Mouse (Mus musculus): Measurements from ENCODE around the gene B130006D01Rik.

Gene B130006D01Rik

DNA sequence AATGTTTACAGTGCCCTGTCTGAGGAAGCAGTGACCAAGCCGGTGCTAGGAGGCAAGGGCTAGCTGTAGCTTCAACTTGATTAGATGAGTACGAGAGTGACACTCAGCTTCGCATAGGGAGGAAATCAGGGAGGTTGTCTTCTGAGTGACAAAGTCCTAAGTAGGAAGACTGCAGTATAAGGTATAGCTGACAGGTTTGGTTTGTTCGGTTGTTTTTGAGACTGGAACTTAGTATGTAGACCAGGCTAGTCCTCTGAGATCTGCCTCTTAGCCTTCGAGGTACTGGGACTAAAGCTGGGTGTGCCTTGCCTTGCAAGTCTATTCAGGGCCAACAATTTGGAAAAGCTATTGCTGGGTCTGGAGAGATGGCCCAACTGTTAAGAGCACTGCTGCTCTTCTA lies at the start of gene B130006D01Rik:
TSS of gene B130006D01Rik (plus strand) at position 301 of the 400 bp plus-strand sequence.
- no peak for DNase-seq (ENCODE audit: low spot score)

DNA sequence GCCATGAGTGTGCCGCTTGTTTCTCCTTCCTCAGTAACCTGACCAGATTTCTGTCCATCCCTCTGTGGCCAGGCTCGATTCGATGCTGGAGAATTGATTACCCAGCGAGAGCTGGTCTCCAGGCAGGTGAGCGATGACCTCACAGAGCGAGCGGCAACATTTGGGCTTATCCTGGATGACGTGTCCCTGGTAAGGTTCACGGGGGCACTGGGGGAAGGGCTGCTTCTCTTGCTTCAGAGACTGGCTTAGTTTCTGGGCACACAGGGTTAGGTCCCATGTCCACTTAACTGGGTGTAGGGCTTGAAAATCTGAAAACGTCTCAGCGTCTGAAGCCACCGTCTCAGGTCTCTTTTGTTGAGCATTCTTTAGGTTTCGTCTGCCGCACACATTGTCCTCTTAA lies 47.9 kb upstream of the B130006D01Rik start:
- no peak for DNase-seq (ENCODE audit: low spot score)

DNA sequence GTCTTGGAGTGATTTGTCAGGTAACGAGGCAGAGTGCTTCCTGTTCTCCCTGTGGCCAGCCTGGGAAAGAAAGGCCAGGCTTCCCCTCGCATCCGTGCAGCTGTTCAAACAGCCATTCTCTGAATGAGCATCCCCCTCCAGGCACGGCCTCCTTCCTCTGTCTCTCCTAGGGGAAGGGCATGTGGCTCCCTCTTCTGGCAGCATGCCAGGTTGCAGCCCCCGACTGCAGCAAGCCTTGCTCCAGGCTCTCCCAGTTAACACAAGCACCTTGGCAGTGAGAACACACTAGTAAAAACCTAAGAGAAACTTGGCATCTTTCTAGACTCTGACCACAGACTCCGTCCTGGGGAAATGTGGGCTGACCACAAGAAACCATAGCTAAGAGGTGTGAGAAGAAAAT lies 47.1 kb upstream of the B130006D01Rik start:
- no peak for DNase-seq (ENCODE audit: low spot score)

DNA sequence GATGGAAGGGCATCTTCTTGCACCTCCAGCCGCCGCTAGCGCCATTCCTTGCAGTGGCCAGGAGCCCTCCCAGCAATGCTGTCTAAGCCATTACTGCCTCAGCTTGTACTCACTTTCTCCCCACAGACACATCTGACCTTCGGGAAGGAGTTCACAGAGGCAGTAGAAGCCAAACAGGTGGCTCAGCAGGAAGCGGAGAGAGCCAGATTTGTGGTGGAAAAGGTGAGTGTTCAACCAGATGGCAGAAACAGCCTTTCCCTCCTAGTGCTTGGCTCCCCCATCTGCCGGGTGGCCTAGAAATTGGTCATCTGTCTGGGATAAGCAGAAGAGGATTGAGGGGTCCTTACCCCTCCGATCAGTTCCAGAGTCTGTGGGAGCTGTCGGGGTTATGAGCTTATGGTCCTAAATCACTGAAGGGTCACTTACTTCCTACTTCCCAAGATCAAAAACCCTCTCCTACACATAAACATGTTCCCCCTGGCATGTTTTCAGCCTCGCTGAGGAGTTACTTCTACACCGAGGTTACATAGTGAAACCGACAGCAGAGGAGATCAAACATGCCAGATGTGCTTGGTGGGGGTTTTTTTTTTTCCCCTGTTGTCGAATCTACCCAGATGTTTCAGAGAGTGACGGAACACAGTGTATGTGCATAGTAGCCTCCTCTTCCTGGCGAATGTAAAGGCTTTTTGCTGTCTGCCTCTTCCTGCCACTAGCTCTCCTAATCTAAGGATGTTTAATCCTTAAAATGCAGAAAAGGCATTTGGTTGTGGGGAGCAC lies 45.3 kb upstream of the B130006D01Rik start:
- DNase-seq (ENCODE audit: low spot score), result no peak

DNA sequence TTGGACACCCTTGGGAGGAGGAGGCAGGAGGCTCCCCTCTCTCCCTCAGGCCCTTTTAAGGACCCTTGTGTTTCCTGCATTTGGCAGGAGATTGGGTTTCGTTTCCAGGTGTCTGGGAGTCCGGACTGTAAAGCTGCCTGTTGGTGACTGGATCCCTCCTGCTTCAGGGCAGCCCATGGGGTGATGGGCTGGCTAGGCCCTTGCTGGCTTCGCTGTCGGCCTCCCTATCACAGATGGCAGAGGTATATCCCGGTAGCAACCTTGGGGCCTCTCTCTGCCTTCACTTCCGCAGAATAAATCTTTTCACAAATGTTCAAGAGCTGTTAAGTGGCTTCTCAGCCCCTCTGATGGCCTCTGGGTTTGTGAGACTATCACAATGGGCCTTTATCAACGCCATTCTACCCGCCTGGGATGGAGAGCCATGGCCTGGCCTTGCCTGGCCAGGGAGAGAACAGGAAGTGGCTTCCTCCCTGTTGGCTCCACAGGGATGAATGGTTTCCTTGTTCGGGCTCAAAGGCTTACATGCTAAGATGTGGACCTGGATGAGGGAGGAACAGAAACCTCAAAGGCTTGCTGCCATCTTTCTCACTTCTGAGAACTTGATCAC lies 41.3 kb upstream of the B130006D01Rik start:
- no peak for DNase-seq (ENCODE audit: low spot score)

DNA sequence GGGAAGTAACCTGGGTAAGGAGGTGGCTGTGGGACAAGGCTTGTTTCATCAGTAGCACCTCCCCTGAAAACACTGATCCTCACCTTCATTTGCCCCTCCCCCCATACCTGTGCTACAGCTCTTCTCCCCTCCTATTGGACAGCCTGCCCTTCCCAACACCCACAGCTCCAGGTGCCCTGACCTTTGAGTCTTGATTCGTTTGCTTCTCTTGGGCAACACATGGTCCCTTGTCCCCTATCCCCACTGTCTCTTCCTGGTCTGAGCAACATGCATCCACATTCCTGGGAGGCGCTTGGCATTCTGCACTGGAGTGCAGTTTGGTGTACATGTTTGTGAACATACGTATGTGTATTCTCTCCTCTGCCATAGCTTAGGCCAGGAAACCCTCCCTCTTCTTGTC lies 40.4 kb upstream of the B130006D01Rik start:
- DNase-seq (ENCODE audit: low spot score), result no peak

DNA sequence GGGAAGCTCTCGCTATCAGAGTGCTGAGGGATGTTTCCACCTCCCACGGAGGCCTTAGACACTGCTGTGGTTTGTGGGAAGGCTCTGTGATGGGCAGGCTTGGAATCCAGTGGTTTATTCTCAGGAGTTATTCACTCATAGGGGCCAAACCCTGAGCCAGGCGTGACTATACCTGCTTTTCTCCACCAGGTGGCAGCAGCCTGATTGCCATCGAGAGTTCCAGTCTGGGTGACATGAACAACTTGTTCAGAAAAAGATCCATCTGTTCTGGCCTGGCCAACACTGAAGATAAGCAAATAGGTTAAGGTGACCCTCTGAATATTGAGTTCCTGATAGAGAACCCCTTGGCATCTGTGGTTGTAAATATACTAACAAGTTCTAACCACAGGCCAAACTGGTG lies 37.4 kb upstream of the B130006D01Rik start:
- peak; percentile 87 for DNase-seq (ENCODE audit: low spot score)

DNA sequence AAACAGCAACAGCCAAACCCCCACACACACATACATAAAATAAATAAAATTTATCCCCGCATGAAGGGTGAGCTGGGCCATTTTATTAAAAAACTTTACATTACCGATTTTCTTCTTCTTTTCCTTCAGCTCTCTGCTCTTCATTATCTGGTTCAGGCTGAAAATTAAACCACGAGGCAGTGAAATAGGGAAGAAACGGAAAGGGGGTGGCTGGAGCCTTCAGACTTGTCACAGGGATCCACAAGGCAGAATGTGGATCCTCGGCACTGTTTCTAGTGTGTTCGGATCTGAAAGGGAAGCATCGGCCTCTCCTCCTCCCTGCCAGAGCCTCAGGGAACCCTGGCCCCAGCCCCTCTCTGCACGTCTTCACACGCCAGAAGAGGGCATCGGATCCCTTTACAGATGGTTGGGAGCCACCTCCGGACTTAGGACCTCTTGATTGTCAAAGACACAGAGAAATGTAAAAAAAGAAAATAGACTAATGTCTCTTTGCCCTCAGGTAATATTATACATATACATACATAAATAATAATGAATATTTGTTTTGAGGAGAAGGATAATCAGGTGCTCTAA lies 36.2 kb upstream of the B130006D01Rik start:
- no peak for DNase-seq (ENCODE audit: low spot score)

DNA sequence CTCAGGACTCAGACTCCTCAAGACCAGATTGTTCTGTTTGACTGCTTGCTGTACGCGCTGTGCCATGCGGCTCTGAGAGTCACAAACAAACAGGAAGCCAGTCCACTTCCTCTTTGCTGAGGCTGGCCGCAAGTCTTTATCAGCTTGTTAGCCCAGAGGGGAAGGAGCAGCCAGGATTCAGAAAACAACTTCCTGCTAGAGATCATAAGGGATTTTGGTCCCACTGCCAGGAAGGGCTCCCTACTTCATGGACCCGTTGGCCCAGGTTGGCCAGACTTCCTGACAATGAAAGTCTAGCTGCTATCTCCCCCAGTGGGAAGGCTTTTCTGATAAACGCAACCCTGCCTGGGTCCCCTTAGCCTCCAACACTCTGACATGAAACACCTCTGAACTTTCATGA lies 34.9 kb upstream of the B130006D01Rik start:
- DNase-seq (ENCODE audit: low spot score), result no peak

DNA sequence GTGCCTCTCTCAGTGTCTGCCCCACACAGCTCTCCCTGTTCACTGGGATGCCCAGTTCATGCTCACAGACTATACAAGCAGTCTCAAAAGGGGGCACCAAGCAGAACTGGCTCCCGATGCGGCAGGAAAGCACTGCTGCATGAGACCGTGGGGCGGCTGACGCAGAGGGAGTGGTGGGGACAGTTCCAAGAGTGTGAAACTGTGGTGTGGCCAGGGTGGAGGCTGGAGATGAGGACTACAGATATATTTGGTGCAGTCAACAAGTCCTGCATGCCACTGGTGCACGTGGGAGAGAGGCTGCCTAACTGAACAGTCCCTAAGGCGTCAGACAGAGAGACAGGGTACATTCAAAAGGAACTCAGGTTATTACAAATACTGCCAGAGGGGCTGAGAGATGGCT lies 34.4 kb upstream of the B130006D01Rik start:
- no peak for DNase-seq (ENCODE audit: low spot score)

DNA sequence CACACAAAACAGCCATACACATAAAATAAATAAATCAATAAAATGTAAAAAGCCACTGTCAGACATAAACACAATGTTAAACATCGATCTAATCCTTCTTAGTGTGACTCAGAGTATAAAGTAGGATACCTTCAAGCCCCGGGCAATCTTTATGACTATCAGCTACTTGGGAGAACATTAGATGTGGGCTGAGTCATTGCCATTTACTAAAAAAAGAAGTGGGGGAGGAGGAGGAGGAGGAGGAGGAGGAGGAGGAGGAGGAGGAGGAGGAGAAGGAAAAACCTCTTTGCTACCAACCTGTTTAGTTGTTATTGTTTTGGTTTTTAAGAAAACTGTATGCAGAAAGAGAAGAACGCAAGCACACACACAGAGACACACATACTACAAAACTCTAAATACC lies 33.8 kb upstream of the B130006D01Rik start:
- no peak for DNase-seq (ENCODE audit: low spot score)

DNA sequence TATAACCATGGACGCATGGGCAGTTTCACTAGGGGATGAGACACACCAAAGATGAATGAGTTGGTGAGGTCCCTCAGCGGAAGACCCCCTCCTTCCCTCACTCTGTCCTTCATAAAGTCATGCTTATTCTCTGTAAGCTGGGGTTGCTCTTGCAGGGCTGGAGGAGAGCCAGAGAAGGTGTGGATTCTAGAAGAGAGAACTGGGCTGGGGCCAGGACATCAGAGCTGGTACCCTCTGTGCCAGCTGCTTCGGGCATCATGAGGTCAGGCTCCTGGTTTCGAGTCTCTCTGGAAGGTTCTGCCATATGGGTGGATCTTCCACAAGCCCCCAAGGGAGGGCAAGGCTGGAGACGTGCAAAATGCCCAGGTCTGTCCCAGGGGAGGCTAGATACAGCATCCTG lies 24.8 kb upstream of the B130006D01Rik start:
- DNase-seq (ENCODE audit: low spot score), result no peak

DNA sequence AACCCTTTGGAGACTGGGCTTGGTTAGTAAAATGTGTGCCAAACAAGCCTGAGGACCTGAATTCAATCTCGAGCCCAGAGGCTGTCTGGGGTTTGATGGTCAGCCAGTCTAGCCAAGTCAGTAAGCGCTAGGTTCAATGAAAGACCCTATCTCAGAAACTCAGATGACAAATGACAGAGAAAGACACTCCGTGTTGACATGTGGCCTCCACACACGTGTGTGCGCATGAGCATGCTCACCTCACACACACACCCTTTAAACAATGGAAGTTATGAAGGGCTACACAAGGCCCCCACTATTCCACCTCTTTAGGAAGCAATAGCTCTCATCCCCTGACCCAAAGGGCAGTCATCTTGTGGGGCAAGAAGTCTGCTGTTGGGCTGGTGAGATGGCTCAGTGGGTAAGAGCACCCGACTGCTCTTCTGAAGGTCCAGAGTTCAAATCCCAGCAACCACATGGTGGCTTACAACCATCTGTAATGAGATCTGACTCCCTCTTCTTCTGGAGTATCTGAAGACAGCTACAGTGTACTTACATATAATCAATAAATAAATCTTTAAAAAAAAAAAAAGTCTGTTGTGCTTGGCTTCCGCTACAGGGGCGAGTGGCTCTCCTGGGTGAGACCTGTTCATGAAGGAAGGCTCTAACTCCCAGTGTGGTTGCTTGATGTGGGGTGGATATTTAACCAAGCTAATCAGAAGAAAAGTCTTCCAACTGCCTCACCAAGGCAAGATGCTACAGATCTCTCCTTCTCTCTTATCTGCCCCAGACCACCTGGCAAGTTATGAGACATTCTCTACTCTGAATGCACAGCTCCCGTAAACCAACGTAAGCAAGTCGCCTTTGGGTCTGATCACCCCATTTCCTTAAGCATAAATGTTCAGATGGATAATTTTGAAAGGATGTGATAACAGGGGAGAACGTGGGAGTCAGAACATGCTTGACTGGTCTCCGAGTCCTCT lies 22.3 kb upstream of the B130006D01Rik start:
- DNase-seq (ENCODE audit: low spot score), result no peak

DNA sequence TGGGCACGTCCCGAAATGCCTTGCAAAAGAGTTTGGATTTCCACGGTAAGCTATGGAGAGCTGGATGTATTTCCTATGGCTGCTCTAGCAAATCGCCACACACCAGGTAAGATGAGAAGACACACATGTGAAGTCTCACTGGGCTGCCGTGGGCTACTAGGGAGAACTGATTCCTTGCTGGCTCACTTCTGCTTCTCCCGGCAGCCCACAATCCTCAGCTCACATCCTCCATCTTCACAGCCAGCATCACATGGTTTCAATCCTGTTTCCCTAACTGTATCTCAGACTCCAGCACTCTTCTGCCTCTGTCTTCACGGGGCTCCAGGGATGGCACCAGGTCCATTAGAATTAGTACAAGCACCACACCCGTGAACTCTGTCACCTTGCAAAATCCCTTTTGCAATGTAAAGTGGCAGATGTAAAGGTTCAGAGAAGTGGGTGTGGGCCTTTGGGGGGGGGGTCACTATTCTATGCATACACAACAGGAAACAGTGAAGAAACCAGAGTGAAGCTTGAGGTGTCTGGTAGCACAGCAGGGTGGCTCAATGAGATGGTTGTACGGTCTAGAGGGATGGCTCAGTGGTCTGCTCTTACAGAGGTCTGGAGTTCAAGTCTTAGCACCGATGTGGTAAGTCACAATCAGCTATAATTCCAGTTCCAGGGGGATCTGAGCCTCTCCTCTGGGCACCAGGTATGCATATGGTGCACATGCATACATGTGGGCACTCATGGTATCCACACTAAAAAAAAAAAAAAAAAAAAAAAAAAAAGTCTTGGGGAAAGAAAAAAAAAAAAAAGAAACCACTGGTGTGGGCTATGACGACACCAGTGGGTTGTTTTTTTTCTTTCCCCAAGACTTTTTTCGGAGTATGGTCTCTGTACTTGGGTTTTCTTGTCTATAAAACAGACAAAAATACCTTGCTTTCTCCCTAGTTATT lies 19.1 kb upstream of the B130006D01Rik start:
- DNase-seq (ENCODE audit: low spot score), result no peak

DNA sequence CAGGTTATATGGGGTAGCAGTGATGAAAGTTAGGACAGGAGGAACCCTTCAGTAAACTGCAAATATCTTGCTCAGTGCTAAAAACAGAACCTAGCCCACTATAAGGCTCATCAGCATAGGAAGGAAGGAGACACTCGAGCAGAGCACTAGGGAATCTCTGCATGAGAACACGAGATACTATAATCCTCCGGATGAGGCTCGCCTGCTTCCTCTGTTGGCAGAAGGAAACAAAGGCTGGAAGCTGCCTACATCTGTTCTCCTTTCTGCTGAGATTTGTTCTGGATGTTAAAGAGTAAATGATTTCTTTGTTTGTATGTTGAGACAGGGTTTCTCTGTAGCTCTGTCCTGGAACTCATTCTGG lies 18.4 kb upstream of the B130006D01Rik start:
- no peak for DNase-seq (ENCODE audit: low spot score)

DNA sequence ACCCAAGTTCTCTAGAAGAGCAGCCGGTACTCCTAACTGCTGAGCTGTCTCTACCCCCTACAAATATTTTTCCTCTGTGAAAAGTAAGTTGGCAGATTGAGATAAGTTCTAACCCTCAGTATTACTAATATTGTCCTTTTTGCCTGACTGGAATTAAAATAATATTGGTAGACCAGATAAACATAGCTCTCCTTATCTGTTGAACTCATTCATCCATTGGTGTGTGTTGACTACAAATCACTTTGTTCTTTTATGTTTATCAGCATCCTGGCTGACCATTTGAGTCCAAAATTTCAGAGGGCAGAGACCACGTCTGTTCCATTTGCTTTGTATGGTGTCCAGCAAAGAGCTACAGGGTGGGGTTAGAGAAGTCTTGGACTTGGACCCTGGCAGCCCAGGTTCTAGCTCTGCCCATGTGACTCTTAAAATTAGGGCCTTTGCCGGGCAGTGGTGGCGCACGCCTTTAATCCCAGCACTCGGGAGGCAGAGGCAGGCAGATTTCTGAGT lies 13.8 kb upstream of the B130006D01Rik start:
- DNase-seq (ENCODE audit: low spot score), result no peak

DNA sequence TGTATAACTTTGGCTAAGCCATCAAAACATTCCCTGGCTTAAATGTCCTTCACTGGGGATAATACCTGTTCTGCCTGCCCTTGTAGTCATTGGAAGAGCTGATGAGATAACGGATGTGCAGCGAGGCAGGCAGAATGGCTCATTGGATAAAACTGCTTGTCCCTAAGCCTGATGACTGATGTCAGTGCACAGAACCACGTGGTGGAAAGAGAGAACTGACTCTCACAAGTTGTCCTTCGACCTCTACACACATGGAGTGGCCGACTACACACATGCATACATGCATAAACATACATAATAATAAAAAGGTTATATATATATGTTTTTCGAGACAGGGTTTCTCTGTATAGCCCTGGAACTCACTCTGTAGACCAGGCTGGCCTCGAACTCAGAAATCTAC lies 12.9 kb upstream of the B130006D01Rik start:
- no peak for DNase-seq (ENCODE audit: low spot score)

DNA sequence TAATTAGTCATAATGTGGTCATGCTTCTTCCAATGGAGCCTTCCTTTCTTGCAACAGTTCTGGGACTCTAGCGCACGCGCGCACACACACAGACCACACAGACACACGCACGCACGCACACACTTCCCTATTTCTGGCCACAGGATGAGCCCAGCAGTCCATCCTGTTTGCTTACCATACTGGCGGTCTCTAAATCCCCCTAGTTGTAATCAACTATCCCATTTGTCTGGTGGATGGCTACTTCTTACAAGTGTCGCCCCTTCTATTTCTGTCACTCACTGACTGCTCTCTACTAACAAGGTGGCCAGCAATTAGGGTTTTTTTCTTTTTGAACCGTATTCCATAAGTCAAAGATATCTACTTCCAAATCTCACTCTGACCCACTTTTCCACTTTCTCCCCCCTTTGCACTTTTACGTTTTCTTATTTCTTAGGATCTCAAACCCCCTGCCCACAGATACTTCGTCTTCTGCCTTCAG lies 11.3 kb upstream of the B130006D01Rik start:
- no peak for DNase-seq (ENCODE audit: low spot score)

DNA sequence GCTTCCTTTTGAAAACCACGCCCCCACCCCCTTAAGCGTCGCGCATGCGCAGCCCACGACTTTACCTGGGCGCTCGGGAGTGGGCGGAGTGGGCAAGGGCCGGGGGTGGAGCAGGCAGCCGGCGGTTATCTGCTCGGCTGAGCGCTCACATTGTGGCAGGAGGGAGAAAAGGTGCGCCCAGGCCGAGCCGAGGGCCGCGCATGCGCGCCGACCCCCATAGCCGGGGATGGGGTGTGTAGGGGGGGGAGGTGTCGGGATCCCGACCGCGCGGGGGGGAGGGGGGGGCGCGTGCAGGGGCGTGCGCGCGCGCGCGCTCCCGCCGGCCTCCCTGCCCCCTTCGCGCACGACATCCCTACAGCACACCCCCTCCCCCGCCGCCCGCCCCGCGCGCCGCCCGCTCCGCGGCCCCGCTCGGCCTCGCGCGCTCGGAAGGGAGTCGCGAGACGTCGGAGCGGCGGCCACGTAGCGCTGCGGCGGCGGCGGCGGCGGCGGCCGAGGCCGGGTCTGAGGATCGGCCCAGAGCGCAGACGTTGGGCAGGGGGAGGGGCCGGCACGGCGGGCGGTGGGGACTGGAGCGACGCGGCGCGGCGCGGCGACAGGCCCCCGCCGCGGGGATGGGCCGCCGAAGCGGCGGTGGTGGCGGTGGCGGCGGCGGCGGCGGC lies 10.7 kb upstream of the B130006D01Rik start, which contains the start of gene Zfp652:
TSS of gene Zfp652 (plus strand) at position 111 of the 662 bp plus-strand sequence.
- DNase-seq (ENCODE audit: low spot score), result peak; percentile 63

DNA sequence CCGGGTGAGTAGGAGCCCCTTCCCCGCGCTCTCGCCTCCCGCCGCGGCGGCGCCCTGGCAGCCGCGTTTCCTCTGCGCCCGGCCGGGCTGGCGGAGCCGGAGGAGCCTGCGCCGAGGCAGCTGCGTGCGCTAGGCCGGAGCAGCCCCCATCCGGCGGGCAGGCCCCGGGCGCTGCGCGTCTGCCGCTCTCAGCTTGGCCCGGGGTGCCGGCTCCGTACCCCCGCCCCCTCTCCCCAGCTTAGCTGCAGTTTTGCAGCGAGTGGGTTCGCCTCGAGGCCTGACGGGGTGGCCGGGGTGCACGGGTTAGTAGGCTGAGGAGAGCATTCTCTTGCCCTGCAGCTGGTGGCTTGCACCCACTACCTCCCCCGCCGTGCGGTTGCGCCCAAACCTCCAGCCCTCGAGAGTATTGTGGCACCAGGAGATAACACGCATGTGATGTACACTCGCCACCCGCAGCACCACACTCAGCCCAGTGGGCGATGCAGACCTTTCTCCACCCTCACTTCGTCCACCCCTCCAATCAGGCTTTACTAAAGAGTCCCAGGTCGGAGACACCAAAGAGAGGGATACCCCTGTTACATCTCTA lies 10.1 kb upstream of the B130006D01Rik start:
- peak; percentile 28 for DNase-seq (ENCODE audit: low spot score)

Data from adipocyte (in vitro differentiated cells).